Mouse (Mus musculus): Measurements from ENCODE around the gene Dusp1.
A peak's percentile ranks its signal among the peaks of the same experiment; 100 is the strongest.

DNA sequence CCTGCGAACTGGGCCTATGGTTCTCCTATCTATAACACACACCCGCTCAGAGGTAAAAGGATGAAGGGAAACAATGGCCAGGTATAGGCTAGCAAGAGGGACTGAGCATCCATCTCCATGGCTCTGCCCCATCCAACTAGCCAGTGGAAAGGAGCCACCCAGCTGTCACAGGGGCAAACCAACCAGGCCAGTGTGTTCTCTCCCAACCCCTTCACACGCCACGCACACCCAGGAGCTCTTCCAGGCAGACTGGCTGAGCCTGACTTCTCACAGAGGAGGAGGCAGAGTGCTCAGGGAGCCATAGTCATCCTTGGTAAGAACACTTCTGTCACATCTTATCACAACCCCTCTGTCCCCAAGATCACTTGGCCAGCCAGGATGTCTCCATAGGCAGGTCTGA, 74.0 kb downstream of the Dusp1 start:
- TF ChIP-seq E2F4 (IDR thresholded peaks at IDR 0.05; ENCODE audit: insufficient read depth) (no peak), POLR2A (IDR thresholded peaks at IDR 0.05; ENCODE audit: insufficient read length, low read depth) (no peak), REST (IDR thresholded peaks at IDR 0.05; ENCODE audit: insufficient read depth, insufficient read length) (no peak), CEBPB (IDR thresholded peaks at IDR 0.05; ENCODE audit: insufficient read depth, poor library complexity, severe bottlenecking) (no peak), USF1 (IDR thresholded peaks at IDR 0.05; ENCODE audit: low read depth) (no peak), MAX (IDR thresholded peaks at IDR 0.05; ENCODE audit: low read depth) (no peak), POLR2AphosphoS2 (IDR thresholded peaks at IDR 0.05; ENCODE audit: insufficient read length, low read depth) (no peak), TCF12 (IDR thresholded peaks at IDR 0.05; ENCODE audit: insufficient read depth, poor library complexity, severe bottlenecking) (no peak), MYOD1 (IDR thresholded peaks at IDR 0.05; ENCODE audit: control insufficient read depth in 1 of 3, insufficient read length in 2 of 3, low read depth in 2 of 3) (peak in 1 of 3 experiments; percentile 35), SRF (IDR thresholded peaks at IDR 0.05; ENCODE audit: control insufficient read depth, insufficient read length, low read depth) (no peak)

Measured in myocyte (in vitro differentiated cells).